Comparison of ENCODE assay signal across 8 mouse cellular contexts in the genomic region with DNA sequence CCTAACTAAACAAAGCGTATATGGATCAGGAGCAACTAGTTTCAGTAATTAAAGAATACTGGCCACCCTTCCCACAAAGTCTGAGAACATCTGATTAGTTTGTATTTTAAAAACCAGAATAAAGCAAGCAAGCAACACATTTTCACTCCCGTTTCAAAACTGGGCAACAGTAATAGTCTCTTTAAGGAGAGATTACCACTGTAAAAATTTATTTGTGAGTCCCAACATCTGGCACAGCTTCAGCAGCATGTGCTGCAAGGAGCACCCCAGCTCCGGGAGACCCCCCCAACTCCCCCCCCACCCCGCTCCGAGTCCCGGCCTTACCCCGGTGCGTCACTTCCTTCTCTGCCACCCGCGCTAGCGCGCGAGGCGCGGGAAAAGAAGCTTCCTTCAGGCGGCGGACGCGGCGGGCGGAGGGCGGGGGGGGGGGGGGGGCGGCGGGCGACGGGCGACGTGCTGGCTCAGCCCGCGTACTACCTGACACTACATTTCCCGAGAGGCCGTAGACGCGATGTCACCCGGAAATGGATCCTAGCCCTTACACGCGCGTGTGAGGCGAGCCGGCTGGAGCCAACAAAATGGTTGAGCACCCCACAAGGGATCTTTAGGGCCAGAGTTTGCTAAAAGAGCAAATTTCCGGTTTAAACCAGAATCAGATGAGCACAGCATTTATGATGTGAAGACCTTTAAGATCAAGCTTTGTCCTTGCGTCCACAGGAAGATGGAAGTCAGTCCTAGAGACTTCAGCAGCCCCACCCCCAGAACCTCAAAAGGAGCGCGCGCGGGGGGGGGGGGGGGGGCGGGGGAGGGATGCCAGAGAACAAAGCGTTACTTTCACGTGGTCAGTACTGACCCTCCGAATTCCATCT. TPM values are rescaled to one million over a fixed set of nuclear protein-coding genes. Genes with fewer than 3 reads are reported as not detected.
DNase-seq lines count a peak whose midpoint lies in the region; ATAC-seq and TF ChIP-seq lines count a peak whose summit lies in the region.

No protein-coding gene starts in this region.

- no peaks in the 10 kb centered on the region for H3K9me3 ChIP-seq in hindbrain, embryonic 10.5 days
- no peaks in the 10 kb centered on the region for H3K9me3 ChIP-seq in lung, embryonic 16.5 days (ENCODE audit: control insufficient read depth, low read length)

- peak; percentile 94 for ATAC-seq in frontal cortex, adult (ENCODE audit: low TSS enrichment)
- peak; percentile 97 for ATAC-seq in lung, embryonic 16.5 days (ENCODE audit: low read depth)

- peaks cover 19% of the 10 kb centered on the region; the same call in 1 of the 2 replicates for H3K4me1 ChIP-seq in hindbrain, embryonic 10.5 days (replicated peaks)
- peaks cover 13% of the 10 kb centered on the region; the same call in 1 of the 2 replicates for H3K4me1 ChIP-seq in lung, embryonic 16.5 days (replicated peaks; ENCODE audit: control insufficient read depth, insufficient read depth, low read length)
- no peaks in the 10 kb centered on the region for H3K4me1 ChIP-seq in thymus, adult 2 months (replicated peaks; ENCODE audit: control insufficient read depth, insufficient read depth, low read length)

- H3K36me3 ChIP-seq in hindbrain, embryonic 10.5 days = peaks cover 26% of the 10 kb centered on the region
- peaks cover 7% of the 10 kb centered on the region for H3K36me3 ChIP-seq in lung, embryonic 16.5 days (ENCODE audit: control insufficient read depth, insufficient read depth, low read length)
- H3K36me3 ChIP-seq in thymus, adult 2 months (ENCODE audit: control insufficient read depth, insufficient read depth, low read length) = no peaks in the 10 kb centered on the region

- no peaks in the 10 kb centered on the region for H3K27me3 ChIP-seq in hindbrain, embryonic 10.5 days (ENCODE audit: insufficient read depth, poor library complexity, severe bottlenecking)
- H3K27me3 ChIP-seq in lung, embryonic 16.5 days (ENCODE audit: control insufficient read depth, insufficient read depth, low read depth, low read length) = no peaks in the 10 kb centered on the region
- no peaks in the 10 kb centered on the region for H3K27me3 ChIP-seq in thymus, adult 2 months (ENCODE audit: control insufficient read depth, insufficient read depth, low read length)

- peak overlapping the region; percentile 55 for H3K4me3 ChIP-seq in hindbrain, embryonic 10.5 days
- H3K4me3 ChIP-seq in lung, embryonic 16.5 days (ENCODE audit: low read length) = peak overlapping the region; percentile 55
- H3K4me3 ChIP-seq in thymus, adult 2 months (ENCODE audit: control insufficient read depth, insufficient read depth, low read length) = peak overlapping the region; percentile 49

- peak overlapping the region; percentile 69 for H3K4me2 ChIP-seq in lung, embryonic 16.5 days (ENCODE audit: low read depth, low read length)

- H3K9ac ChIP-seq in lung, embryonic 16.5 days (ENCODE audit: low read length) = peak overlapping the region; percentile 70

- TF ChIP-seq POLR2A in thymus, adult 2 months (IDR thresholded peaks at IDR 0.05; ENCODE audit: control insufficient read depth, extremely low read depth, insufficient read depth, low read length, poor library complexity) = 0 out of 2 replicates have a peak, but pooled peaks have one; percentile 22

- H3K27ac ChIP-seq in hindbrain, embryonic 10.5 days = peak overlapping the region; percentile 90
- peak overlapping the region; percentile 98 for H3K27ac ChIP-seq in lung, embryonic 16.5 days (ENCODE audit: low read length)
- peak overlapping the region; percentile 74 for H3K27ac ChIP-seq in thymus, adult 2 months (ENCODE audit: control insufficient read depth, insufficient read depth, low read length)

- TF ChIP-seq CTCF in thymus, adult 2 months (IDR thresholded peaks at IDR 0.05; ENCODE audit: borderline replicate concordance, control insufficient read depth, extremely low read depth, insufficient read depth, low read length, poor library complexity) = no peak

- WGBS in hindbrain, embryonic 10.5 days = 1% methylated on average over 38 of the region's 50 CpGs
- WGBS in lung, embryonic 16.5 days = 0% methylated on average over 24 of the region's 50 CpGs
- under 1% methylated on average over 19 of the region's 50 CpGs for WGBS in thymus, adult 2 months

- peak; percentile 83 for DNase-seq in MEL-GATA-1-ER (ENCODE audit: extremely low read depth, low read depth)
- peak; percentile 83 for DNase-seq in cerebellum, adult 8-10 months
- DNase-seq in hindbrain, embryonic 10.5 days (ENCODE audit: low spot score) = peak; percentile 89
- peak; percentile 86 for DNase-seq in layer of hippocampus, adult 9-11 months
- DNase-seq in ovary, adult 18-20 months (ENCODE audit: low spot score) = peak; percentile 88
- peak; percentile 67 for DNase-seq in thymus, adult 2 months

RNA-seq across cellular contexts. Expression of a gene that starts 13.6 kb away (rescaled TPM):
- not detected in 2 replicates for polyA plus RNA-seq in hindbrain, embryonic 10.5 days (2016; fragmentation: Nextera tagmentation; extraction: Ambion mirVana)
- not detected in 2 replicates for polyA plus RNA-seq in lung, embryonic 16.5 days (2015; fragmentation: Nextera tagmentation; extraction: Ambion mirVana)
- 0.12 TPM in 1 of 2 replicates, not detected in the other for polyA plus RNA-seq in thymus, adult 2 months (2012; rRNA removed)

Comparison
In these comparisons a context has a peak if more than half of its experiments do, and no peak if none do; other contexts are left out.
1. Peak in every context shown above with its lines: DNase-seq, ATAC-seq, H3K4me3 ChIP-seq and H3K27ac ChIP-seq.